Comparison of ENCODE assay signal across 14 mouse cellular contexts in genomic region chr14:79196711-79197110, GRCm38 (mm10). TPM values are rescaled to one million over a fixed set of nuclear protein-coding genes. Genes with fewer than 3 reads are reported as not detected.
"Had no signal": no experiment of that assay in that cellular context is flagged by ENCODE, and none has a peak within 500 bp of the region (broad histone marks: within the 10 kb centered on the region; RNA-seq: fewer than 3 reads in every experiment).

No protein-coding gene starts in this region.

- DNase-seq: kidney, adult 18-20 months; kidney, postnatal 10 days; kidney, postnatal 36 days; liver; lung, adult 18-20 months; lung, postnatal 10 days; lung, postnatal 36 days; midbrain, embryonic 14.5 days; thymus, adult 18-20 months; thymus, postnatal 25 days had no signal

RNA-seq across cellular contexts. Expression of gene Zfp957, which starts 50.5 kb away (rescaled TPM):
- total RNA-seq: layer of hippocampus, adult 18-20 months; layer of hippocampus, postnatal 25 days; left cerebral cortex, adult 18-20 months; left cerebral cortex, postnatal 25 days had no signal
